Mouse (Mus musculus): ENCODE results near the gene Avpr2. TPM values are rescaled to one million over a fixed set of nuclear protein-coding genes. Genes with fewer than 3 reads are reported as not detected.

Avpr2 gene
- polyA plus RNA-seq, 1 experiment from 2014 or later: 0.08 TPM

DNA sequence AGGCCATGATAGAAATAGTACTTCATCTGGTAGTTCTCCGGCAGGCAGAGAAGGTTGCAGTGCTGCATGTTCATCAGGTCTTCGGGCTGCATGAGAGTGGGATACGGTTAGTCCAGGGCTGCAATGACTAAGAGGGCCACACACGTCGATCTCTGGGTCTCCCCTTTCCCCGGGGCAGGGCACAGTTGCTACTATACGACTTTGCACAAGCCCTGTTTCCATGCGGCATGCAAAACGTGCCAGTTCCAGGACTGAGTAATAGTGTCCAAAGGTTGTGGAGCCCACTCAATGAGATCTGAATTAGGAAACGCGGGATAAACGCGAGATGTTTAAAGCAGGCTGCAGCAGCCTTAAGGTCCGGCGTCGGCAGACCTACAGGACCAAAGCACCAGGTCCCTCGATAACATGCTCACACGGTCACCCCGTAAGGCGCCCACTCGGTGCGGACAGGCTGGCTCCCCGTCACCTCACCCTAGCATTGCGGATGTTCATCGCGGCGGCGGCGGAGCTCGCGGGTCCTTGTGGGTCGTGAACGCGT is 29.5 kb downstream of the Avpr2 start:
- DNase-seq: no peak
- no peak for TF ChIP-seq EP300 (IDR thresholded peaks at IDR 0.05; ENCODE audit: low read depth)
- no peak for TF ChIP-seq CTCF (IDR thresholded peaks at IDR 0.05; ENCODE audit: low read depth)
- peak; percentile 52 for ATAC-seq
- H3K4me1 ChIP-seq (ENCODE audit: insufficient read depth): no peaks in the 10 kb centered on the region
- peak overlapping the region; percentile 74 for H3K9ac ChIP-seq (replicated peaks)
- peak overlapping the region; percentile 85 for H3K4me2 ChIP-seq (ENCODE audit: low read depth, low read length)
- peak overlapping the region; percentile 61 for H3K4me3 ChIP-seq (ENCODE audit: low read depth, low read length)
- peak overlapping the region; percentile 79 for H3K27ac ChIP-seq (ENCODE audit: low read depth)
- WGBS (ENCODE audit: insufficient replicate concordance): 14% methylated on average over 34 of the region's 34 CpGs
- H3K36me3 ChIP-seq (replicated peaks; ENCODE audit: insufficient read depth, low read length): 0 out of 2 replicates have a peak, but pooled peaks cover 8% of the 10 kb centered on the region
- H3K27me3 ChIP-seq (ENCODE audit: insufficient read depth, low read length): no peaks in the 10 kb centered on the region
- H3K9me3 ChIP-seq (ENCODE audit: low read length): no peaks in the 10 kb centered on the region

GRCm38 (mm10) chrX:73921823-73922549 is 30.1 kb downstream of the Avpr2 start, which contains the start of the genes Arhgap4 and Naa10:
Gene Arhgap4 (minus strand): TSS chrX:73921870.
Gene Naa10 (minus strand): TSS chrX:73921944.
- WGBS (ENCODE audit: insufficient replicate concordance): 19% methylated on average over 43 of the region's 43 CpGs
- Histone ChIP-seq H3K9me3 (ENCODE audit: low read length) (no peaks in the 10 kb centered on the region), H3K27ac (ENCODE audit: low read depth) (peak within 1 kb of the TSS; percentile 79), H3K4me1 (ENCODE audit: insufficient read depth) (no peaks in the 10 kb centered on the region), H3K27me3 (ENCODE audit: insufficient read depth, low read length) (no peaks in the 10 kb centered on the region), H3K36me3 (replicated peaks; ENCODE audit: insufficient read depth, low read length) (0 out of 2 replicates have a peak, but pooled peaks cover 8% of the 10 kb centered on the region), H3K4me3 (ENCODE audit: low read depth, low read length) (peak within 1 kb of the TSS; percentile 61), H3K4me2 (ENCODE audit: low read depth, low read length) (peak within 1 kb of the TSS; percentile 85), H3K9ac (replicated peaks) (peak within 1 kb of the TSS; percentile 74)
- DNase-seq (peak; percentile 91), ATAC-seq (peak; percentile 97)
- TF ChIP-seq EP300 (IDR thresholded peaks at IDR 0.05; ENCODE audit: low read depth): 0 out of 2 replicates have a peak, but pooled peaks have one; percentile 34
- TF ChIP-seq CTCF (IDR thresholded peaks at IDR 0.05; ENCODE audit: low read depth): no peak

GRCm38 (mm10) chrX:73922550-73922882 is 30.6 kb downstream of the Avpr2 start:
- no peak for ATAC-seq
- Histone ChIP-seq H3K27me3 (ENCODE audit: insufficient read depth, low read length) (no peaks in the 10 kb centered on the region), H3K4me1 (ENCODE audit: insufficient read depth) (no peaks in the 10 kb centered on the region), H3K9me3 (ENCODE audit: low read length) (no peaks in the 10 kb centered on the region), H3K4me3 (ENCODE audit: low read depth, low read length) (peak overlapping the region; percentile 61), H3K9ac (replicated peaks) (peak overlapping the region; percentile 66), H3K27ac (ENCODE audit: low read depth) (0 out of 2 replicates have a peak overlapping the region, but pooled peaks have one; percentile 79), H3K4me2 (ENCODE audit: low read depth, low read length) (peak overlapping the region; percentile 85), H3K36me3 (replicated peaks; ENCODE audit: insufficient read depth, low read length) (0 out of 2 replicates have a peak, but pooled peaks cover 8% of the 10 kb centered on the region)
- TF ChIP-seq CTCF (IDR thresholded peaks at IDR 0.05; ENCODE audit: low read depth) (no peak), EP300 (IDR thresholded peaks at IDR 0.05; ENCODE audit: low read depth) (no peak)
- no peak for DNase-seq
- 72% methylated on average over 8 of the region's 8 CpGs for WGBS (ENCODE audit: insufficient replicate concordance)

DNA sequence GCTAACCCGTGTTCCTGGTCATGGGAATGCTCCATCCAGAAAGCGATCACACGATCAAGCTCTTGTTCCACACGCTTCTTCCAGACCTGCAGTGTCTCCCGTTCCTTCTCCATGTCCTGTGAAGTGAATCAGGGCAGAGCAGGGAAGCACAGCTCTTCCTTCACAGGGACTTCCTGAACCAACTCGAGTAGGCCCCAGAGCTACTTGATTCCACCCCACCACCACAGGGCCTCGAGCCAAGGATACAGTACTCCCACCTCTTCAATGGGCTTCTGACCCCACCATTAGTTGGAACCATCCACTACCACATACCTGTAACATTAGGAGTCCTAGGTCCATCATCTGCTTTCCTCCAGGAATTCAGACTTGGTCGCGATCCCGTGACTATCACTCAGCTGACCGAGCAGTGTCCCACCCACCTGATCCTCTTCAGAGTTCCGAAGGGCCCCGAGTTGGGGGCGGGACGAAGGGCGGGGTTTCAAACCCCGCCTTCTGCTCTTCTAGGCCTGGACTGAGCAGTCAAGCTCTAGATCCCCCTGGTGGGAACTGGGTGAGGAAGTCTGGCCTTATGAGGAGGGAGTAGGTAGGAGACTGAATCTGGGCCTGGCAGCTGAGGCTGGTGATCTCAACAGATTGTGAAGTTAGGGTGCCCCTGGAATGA is 38.6 kb downstream of the Avpr2 start, which contains the start of gene Renbp:
Gene Renbp, minus strand, starts transcription at position 449 of the 661 bp plus-strand sequence.
- H3K27me3 ChIP-seq (ENCODE audit: insufficient read depth, low read length): 0 out of 2 replicates have a peak, but pooled peaks cover 2% of the 10 kb centered on the region
- DNase-seq (peak; percentile 78), ATAC-seq (peak; percentile 94)
- H3K4me2 ChIP-seq (ENCODE audit: low read depth, low read length): peak within 1 kb of the TSS; percentile 65
- peak within 1 kb of the TSS; percentile 46; the same call in 1 of the 2 replicates for H3K9ac ChIP-seq (replicated peaks)
- WGBS (ENCODE audit: insufficient replicate concordance): 33% methylated on average over 17 of the region's 17 CpGs
- no peaks in the 10 kb centered on the region for H3K36me3 ChIP-seq (replicated peaks; ENCODE audit: insufficient read depth, low read length)
- no peak within 1 kb of the TSS for H3K27ac ChIP-seq (ENCODE audit: low read depth)
- H3K9me3 ChIP-seq (ENCODE audit: low read length): no peaks in the 10 kb centered on the region
- TF ChIP-seq CTCF (IDR thresholded peaks at IDR 0.05; ENCODE audit: low read depth) (peak; percentile 41), EP300 (IDR thresholded peaks at IDR 0.05; ENCODE audit: low read depth) (no peak; the same call in 1 of the 2 replicates)
- no peaks in the 10 kb centered on the region; the same call in 1 of the 2 replicates for H3K4me1 ChIP-seq (ENCODE audit: insufficient read depth)
- H3K4me3 ChIP-seq (ENCODE audit: low read depth, low read length): peak within 1 kb of the TSS; percentile 39

DNA sequence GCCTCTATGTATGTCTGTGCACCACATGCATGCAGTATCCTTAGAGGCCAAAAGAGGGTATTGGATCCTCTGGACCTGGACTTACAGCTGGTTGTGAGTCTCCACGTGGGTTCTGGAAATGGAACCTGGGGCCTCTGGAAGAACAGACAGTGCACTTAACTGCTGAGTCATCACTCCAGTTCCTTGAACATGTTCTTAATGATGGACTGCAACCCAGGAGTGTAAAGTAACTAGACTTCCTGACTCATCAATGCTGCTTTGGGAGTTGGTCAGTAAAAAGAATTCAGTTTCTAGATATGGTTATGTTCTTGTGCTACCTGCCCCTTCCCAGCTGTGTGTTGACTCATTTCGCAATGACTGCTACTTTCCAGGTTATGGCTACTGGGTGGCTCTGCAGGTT is 40.0 kb downstream of the Avpr2 start:
- no peaks in the 10 kb centered on the region for H3K9me3 ChIP-seq (ENCODE audit: low read length)
- WGBS (ENCODE audit: insufficient replicate concordance): 47% methylated on average over 2 of the region's 2 CpGs
- H3K36me3 ChIP-seq (replicated peaks; ENCODE audit: insufficient read depth, low read length): no peaks in the 10 kb centered on the region
- no peak overlapping the region for H3K4me3 ChIP-seq (ENCODE audit: low read depth, low read length)
- H3K4me2 ChIP-seq (ENCODE audit: low read depth, low read length): no peak overlapping the region
- H3K27ac ChIP-seq (ENCODE audit: low read depth): no peak overlapping the region
- no peaks in the 10 kb centered on the region; the same call in 1 of the 2 replicates for H3K4me1 ChIP-seq (ENCODE audit: insufficient read depth)
- DNase-seq: no peak
- no peak for ATAC-seq
- H3K27me3 ChIP-seq (ENCODE audit: insufficient read depth, low read length): 0 out of 2 replicates have a peak, but pooled peaks cover 2% of the 10 kb centered on the region
- TF ChIP-seq EP300 (IDR thresholded peaks at IDR 0.05; ENCODE audit: low read depth) (no peak), CTCF (IDR thresholded peaks at IDR 0.05; ENCODE audit: low read depth) (no peak)
- H3K9ac ChIP-seq (replicated peaks): no peak overlapping the region

DNA sequence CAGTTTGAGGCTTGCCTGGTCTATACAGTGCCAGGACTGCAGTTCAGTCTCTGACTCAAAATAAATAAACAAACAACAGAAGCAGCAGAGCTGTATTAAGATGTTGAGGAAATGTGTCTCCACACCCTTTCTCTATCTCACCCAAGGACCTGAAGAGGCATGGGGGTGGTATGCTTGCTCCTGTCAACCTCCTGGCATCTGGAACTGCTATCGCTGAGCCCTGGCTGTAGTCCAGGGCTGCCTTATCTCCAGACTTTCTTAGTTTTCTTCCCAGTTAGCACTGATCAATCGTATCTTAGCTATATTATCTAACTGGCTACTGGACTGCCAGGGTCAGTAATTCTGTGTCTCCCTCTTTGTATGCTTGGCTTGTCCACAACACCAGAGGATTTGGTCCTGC is 50.0 kb downstream of the Avpr2 start:
- DNase-seq: no peak
- Histone ChIP-seq H3K27ac (ENCODE audit: low read depth) (no peak overlapping the region), H3K4me3 (ENCODE audit: low read depth, low read length) (no peak overlapping the region), H3K36me3 (replicated peaks; ENCODE audit: insufficient read depth, low read length) (peaks cover 46% of the 10 kb centered on the region), H3K9me3 (ENCODE audit: low read length) (no peaks in the 10 kb centered on the region), H3K27me3 (ENCODE audit: insufficient read depth, low read length) (no peaks in the 10 kb centered on the region), H3K4me1 (ENCODE audit: insufficient read depth) (no peaks in the 10 kb centered on the region), H3K9ac (replicated peaks) (no peak overlapping the region), H3K4me2 (ENCODE audit: low read depth, low read length) (no peak overlapping the region)
- no peak for ATAC-seq
- WGBS (ENCODE audit: insufficient replicate concordance): 62% methylated on average over 2 of the region's 2 CpGs
- no peak for TF ChIP-seq EP300 (IDR thresholded peaks at IDR 0.05; ENCODE audit: low read depth)
- no peak for TF ChIP-seq CTCF (IDR thresholded peaks at IDR 0.05; ENCODE audit: low read depth)

All from liver, postnatal 0 days (tissue).